Mouse (Mus musculus) hindbrain, embryonic 12.5 days (tissue): Measurements from ENCODE around the gene Gm11114. TPM values are rescaled to one million over a fixed set of nuclear protein-coding genes. Genes with fewer than 3 reads are reported as not detected.

Source experiments
- ATAC-seq: fragments of 200-750 bp; cut with Nextera tagmentation; 2 replicates; pipeline ENCODE4 v1.8.0; 2017; ENCODE audit warnings: moderate TSS enrichment; ENCODE audit not compliant: low FRiP score
- H3K27ac ChIP-seq: fragments of 300-500 bp; sonication (generic); 2 replicates; pipeline ENCODE4 v1.5.1; 2016; ENCODE audit warnings: mild to moderate bottlenecking
- H3K27me3 ChIP-seq: fragments of 300-500 bp; sonication (generic); 2 replicates; pipeline ENCODE4 v1.6.1; 2016; ENCODE audit warnings: mild to moderate bottlenecking
- H3K36me3 ChIP-seq: fragments of 300-500 bp; sonication (generic); 2 replicates; pipeline ENCODE4 v1.6.1; 2016; ENCODE audit warnings: mild to moderate bottlenecking
- H3K4me1 ChIP-seq: fragments of 300-500 bp; sonication (generic); 2 replicates; pipeline ENCODE4 v1.6.1; 2016
- H3K4me2 ChIP-seq: fragments of 300-500 bp; sonication (generic); replicated peaks from 2 replicates; pipeline ENCODE4 v1.6.1; 2016; ENCODE audit warnings: mild to moderate bottlenecking
- H3K4me3 ChIP-seq: fragments of 300-500 bp; sonication (generic); 2 replicates; pipeline ENCODE4 v1.5.1; 2016; ENCODE audit warnings: mild to moderate bottlenecking
- H3K9ac ChIP-seq: fragments of 300-500 bp; sonication (generic); 2 replicates; pipeline ENCODE4 v1.6.1; 2016; ENCODE audit warnings: mild to moderate bottlenecking, moderate library complexity
- H3K9me3 ChIP-seq: fragments of 300-500 bp; sonication (generic); replicated peaks from 2 replicates; pipeline ENCODE4 v1.6.1; 2016; ENCODE audit warnings: mild to moderate bottlenecking
- WGBS: fragments of 180-500 bp; shearing (Covaris S2); methylation state at CpG from one replicate; pipeline ENCODE4 v1.1.7; 2016; 5-methylcytosine and 5-hydroxymethylcytosine counted together
- polyA plus RNA-seq: library from polyadenylated mRNA; unstranded; fragments of >200 nt; fragmentation: Nextera tagmentation; extraction: Ambion mirVana; gene quantifications from 2 replicates; pipeline ENCODE4 v1.2.1, GENCODE M21; 2016

The Gm11114 gene
- polyA plus RNA-seq, 1 experiment from 2014 or later = not detected

DNA sequence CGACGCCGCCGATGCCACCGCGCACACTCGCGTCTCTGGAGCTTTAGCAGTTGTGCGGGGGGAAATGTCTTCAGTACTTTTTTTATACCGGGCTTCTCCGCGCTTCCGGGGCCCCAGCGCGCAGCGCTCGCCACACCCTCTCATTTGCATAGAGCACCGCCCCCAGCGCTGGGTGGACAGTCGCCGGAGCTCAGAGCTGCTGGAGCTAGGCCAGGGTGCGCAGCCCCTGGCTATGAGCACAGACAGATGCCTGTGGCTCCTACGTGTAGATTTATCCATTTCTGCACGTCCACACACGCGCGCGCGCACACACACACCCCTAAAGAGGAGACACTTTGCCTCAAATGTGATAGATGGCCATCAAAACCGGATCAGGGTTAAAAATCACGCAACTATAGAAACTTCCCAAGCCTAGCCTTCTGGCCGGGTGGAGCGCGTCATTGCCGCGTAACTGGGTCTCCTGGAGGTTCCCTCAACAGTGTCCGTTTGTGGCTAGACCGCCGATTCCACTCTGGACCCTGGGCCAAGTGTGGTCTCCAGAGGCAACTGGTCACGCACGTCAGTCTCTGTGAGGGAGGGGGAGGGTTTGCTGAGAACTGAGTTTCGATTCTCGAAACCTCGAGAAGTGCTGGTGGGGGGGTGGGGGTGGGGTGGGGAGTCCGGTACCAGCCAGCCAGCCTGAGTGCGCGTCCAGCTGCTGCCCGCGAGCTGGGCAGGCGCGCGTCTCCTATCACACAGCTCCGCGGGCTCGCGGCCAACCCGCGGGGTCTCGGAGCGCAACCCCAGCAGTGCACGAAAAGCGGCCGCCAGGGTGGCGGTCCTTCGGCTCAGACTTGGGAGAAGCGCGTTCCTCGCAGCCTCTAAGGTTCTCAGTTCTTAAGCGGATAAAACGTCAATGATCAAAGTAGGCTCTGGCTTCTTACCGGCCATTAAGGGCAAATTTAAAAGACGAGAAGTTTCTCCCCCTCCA lies 15.0 kb downstream of the Gm11114 start, which contains the start of gene Tent5a:
Gene Tent5a, minus strand, starts transcription at position 107 of the 970 bp plus-strand sequence.
- Histone ChIP-seq H3K4me1 (peaks cover 9% of the 10 kb centered on the region; the same call in 1 of the 2 replicates), H3K4me2 (peak within 1 kb of the TSS; percentile 84), H3K9ac (peak within 1 kb of the TSS; percentile 65), H3K27me3 (peaks cover 17% of the 10 kb centered on the region), H3K36me3 (no peaks in the 10 kb centered on the region), H3K9me3 (no peaks in the 10 kb centered on the region), H3K4me3 (peak within 1 kb of the TSS; percentile 57), H3K27ac (peak within 1 kb of the TSS; percentile 69)
- peak; percentile 91 for ATAC-seq
- WGBS = 0% methylated on average over 70 of the region's 72 CpGs

- H3K27ac ChIP-seq = peak overlapping the region; percentile 69; the same call in 1 of the 2 replicates
- peak overlapping the region; percentile 84 for H3K4me2 ChIP-seq
- peaks cover 9% of the 10 kb centered on the region; the same call in 1 of the 2 replicates for H3K4me1 ChIP-seq
- peaks cover 17% of the 10 kb centered on the region for H3K27me3 ChIP-seq
- WGBS = 2% methylated on average over 16 of the region's 16 CpGs
- no peaks in the 10 kb centered on the region for H3K9me3 ChIP-seq
- peak overlapping the region; percentile 57 for H3K4me3 ChIP-seq
- H3K9ac ChIP-seq = peak overlapping the region; percentile 65; the same call in 1 of the 2 replicates
- ATAC-seq = peak; percentile 66
- no peaks in the 10 kb centered on the region for H3K36me3 ChIP-seq
These were observed 15.7 kb downstream of the Gm11114 start for GRCm38 (mm10) chr9:85328259-85328658.

DNA sequence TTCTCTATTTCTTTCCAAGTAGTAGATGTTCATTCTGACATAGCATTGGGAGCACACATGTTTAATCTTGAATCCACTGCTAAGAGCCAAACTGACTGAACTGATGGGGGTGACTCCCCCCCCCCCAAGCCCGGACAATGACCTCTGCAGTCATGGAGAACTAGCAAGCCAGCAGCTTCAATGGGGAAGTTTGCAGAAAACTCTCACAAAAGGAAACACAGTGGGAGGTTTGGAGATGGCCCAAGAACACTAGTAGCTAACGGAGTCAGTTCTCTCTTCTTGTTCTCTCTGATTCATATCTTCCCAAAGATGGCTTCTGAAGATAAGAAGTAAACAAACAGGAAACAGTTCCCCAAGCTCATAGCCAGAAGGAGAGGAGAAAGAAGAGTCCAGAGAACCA lies 18.9 kb downstream of the Gm11114 start:
- 73% methylated on average over 2 of the region's 2 CpGs for WGBS
- H3K4me1 ChIP-seq = peaks cover 3% of the 10 kb centered on the region; the same call in 1 of the 2 replicates
- no peak overlapping the region for H3K4me2 ChIP-seq
- H3K4me3 ChIP-seq = no peak overlapping the region
- H3K27ac ChIP-seq = no peak overlapping the region
- H3K9ac ChIP-seq = no peak overlapping the region
- H3K27me3 ChIP-seq = peaks cover 4% of the 10 kb centered on the region
- no peak for ATAC-seq
- H3K36me3 ChIP-seq = no peaks in the 10 kb centered on the region
- H3K9me3 ChIP-seq = no peaks in the 10 kb centered on the region

DNA sequence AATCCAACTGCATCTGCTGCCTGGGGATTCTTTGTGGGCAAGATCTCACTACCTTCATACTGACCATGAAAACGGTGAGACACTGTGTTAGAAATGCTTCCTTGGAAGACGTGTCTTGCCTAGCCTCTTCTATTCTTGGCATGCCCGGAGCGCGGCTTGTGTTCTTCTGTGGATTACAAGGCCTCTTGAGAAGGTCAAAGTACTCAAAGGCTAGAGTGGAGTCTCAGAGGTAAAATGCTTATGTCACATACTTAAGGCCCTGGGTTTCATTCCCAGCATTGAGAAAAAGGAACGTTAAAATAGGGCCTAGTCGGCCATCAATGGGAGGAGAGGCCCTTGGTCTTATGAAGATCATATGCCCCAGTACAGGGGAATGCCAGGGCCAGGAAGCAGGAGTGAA lies 23.5 kb downstream of the Gm11114 start:
- Histone ChIP-seq H3K27me3 (no peaks in the 10 kb centered on the region), H3K4me1 (no peaks in the 10 kb centered on the region), H3K4me2 (no peak overlapping the region), H3K9ac (no peak overlapping the region), H3K36me3 (no peaks in the 10 kb centered on the region), H3K4me3 (no peak overlapping the region), H3K9me3 (no peaks in the 10 kb centered on the region), H3K27ac (no peak overlapping the region)
- WGBS = 91% methylated on average over 7 of the region's 7 CpGs
- no peak for ATAC-seq

DNA sequence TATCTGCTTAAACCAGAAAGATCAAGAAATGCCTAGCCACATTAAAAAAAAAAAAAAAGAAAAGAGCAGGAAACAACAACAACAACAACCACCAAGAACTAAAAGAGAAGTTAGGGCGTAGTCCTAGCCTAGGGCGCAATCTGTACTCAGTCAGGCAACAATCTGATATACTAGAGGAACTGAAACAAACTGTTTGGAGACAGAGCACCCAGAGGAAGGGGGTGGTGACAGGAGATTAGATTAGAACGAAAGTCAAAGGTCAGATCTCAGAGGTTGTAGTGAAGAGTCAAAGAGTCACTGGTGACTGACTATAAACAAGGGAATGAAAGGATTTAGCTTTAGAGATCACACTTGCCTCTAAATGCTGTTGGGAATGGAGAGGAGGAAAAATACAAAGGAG lies 27.7 kb downstream of the Gm11114 start:
- 77% methylated on average over 3 of the region's 3 CpGs for WGBS
- H3K36me3 ChIP-seq = no peaks in the 10 kb centered on the region
- no peak overlapping the region for H3K27ac ChIP-seq
- H3K9me3 ChIP-seq = no peaks in the 10 kb centered on the region
- no peak for ATAC-seq
- H3K4me3 ChIP-seq = no peak overlapping the region
- H3K27me3 ChIP-seq = no peaks in the 10 kb centered on the region
- no peaks in the 10 kb centered on the region for H3K4me1 ChIP-seq
- H3K9ac ChIP-seq = no peak overlapping the region
- H3K4me2 ChIP-seq = no peak overlapping the region

DNA sequence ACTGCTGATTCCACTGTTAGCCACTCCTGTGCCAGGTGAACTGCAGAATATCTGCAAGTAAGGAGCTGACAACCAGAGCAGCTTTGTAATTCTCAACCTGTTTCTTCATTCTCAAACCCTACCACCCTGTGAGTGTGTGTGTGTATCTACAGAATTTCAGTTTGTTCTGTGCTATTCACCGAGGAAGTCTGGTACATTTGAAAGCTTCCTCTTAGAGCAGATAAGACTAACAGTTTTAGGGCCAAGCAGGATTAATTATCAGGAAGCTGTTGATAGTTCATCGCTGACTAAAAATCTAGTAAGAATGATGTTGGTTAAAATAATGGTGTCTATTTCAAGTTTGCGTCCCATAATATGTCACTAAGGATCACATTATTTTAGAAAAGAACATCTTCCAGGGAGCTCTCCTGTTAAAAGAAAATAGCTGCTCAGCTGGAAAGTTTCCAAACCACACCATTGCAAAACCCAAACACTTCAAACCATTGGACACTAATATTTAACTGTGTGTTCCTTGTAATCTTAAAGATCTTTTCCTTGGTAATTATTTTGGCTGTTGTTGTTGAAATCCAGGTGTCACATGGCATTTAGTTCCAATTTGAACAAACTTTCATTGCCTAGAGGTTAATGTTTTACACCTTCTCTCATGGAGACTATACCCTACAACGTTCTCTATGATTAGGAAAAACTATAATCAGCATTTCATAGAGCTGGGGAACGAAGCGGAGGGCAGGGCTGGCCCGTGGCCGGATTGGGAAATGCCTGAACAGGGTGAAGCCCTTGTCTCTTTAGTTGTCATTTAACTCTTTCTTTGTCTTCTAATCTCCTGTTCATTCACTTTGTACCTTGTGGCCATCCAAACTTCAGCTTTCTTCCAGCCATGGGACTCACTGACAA lies 30.6 kb downstream of the Gm11114 start:
- H3K9ac ChIP-seq = no peak overlapping the region
- no peak overlapping the region for H3K4me2 ChIP-seq
- H3K4me1 ChIP-seq = no peaks in the 10 kb centered on the region
- no peaks in the 10 kb centered on the region for H3K36me3 ChIP-seq
- no peak overlapping the region for H3K27ac ChIP-seq
- 88% methylated on average over 8 of the region's 8 CpGs for WGBS
- no peaks in the 10 kb centered on the region for H3K27me3 ChIP-seq
- H3K4me3 ChIP-seq = no peak overlapping the region
- no peaks in the 10 kb centered on the region for H3K9me3 ChIP-seq
- ATAC-seq = no peak

GRCm38 (mm10) chr9:85347823-85348523 lies 35.4 kb downstream of the Gm11114 start:
- 87% methylated on average over 10 of the region's 10 CpGs for WGBS
- no peak overlapping the region for H3K4me3 ChIP-seq
- H3K9me3 ChIP-seq = no peaks in the 10 kb centered on the region
- H3K36me3 ChIP-seq = no peaks in the 10 kb centered on the region
- no peak overlapping the region for H3K9ac ChIP-seq
- H3K4me2 ChIP-seq = no peak overlapping the region
- no peaks in the 10 kb centered on the region for H3K27me3 ChIP-seq
- no peak overlapping the region for H3K27ac ChIP-seq
- no peaks in the 10 kb centered on the region for H3K4me1 ChIP-seq
- ATAC-seq = no peak

DNA sequence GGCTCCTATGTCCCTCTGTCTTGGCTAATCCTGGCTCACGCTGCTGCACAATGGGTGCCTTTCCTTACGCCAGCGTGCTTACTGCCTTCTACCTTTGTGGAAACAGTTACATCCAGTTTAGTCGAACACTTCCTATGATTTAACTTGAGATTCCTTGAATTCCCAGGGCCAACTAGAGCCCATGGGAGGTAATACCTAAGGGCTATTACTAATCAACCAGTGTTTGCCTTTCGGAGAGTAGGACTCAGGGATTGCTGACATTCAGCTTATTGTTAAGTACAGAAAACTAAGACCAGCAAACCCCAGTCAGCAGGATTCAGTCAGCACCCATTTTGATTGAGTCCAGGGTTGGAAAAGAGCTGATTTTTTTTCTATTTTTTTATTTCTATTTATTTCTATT lies 43.0 kb downstream of the Gm11114 start:
- Histone ChIP-seq H3K27ac (no peak overlapping the region), H3K9me3 (no peaks in the 10 kb centered on the region), H3K4me1 (no peaks in the 10 kb centered on the region), H3K4me2 (no peak overlapping the region), H3K9ac (no peak overlapping the region), H3K36me3 (no peaks in the 10 kb centered on the region), H3K27me3 (no peaks in the 10 kb centered on the region), H3K4me3 (no peak overlapping the region)
- 87% methylated on average over 5 of the region's 5 CpGs for WGBS
- no peak for ATAC-seq

GRCm38 (mm10) chr9:85357154-85357860 lies 44.7 kb downstream of the Gm11114 start:
- no peaks in the 10 kb centered on the region for H3K36me3 ChIP-seq
- H3K9ac ChIP-seq = no peak overlapping the region
- H3K27ac ChIP-seq = no peak overlapping the region
- WGBS = 88% methylated on average over 7 of the region's 7 CpGs
- no peak overlapping the region for H3K4me3 ChIP-seq
- ATAC-seq = no peak
- no peaks in the 10 kb centered on the region for H3K27me3 ChIP-seq
- H3K9me3 ChIP-seq = no peaks in the 10 kb centered on the region
- no peak overlapping the region for H3K4me2 ChIP-seq
- H3K4me1 ChIP-seq = no peaks in the 10 kb centered on the region
